Mouse (Mus musculus): ENCODE results near the gene Insyn1.

The Insyn1 gene

GRCm38 (mm10) chr9:58487851-58488801 lies at the start of gene Insyn1:
Gene Insyn1, plus strand, starts transcription at chr9:58488603.
- peak; percentile 31 for DNase-seq (ENCODE audit: low spot score)

- DNase-seq (ENCODE audit: low spot score): no peak
These were observed 49.4 kb upstream of the Insyn1 start for GRCm38 (mm10) chr9:58438921-58439396.

GRCm38 (mm10) chr9:58440100-58440499 lies 48.3 kb upstream of the Insyn1 start:
- DNase-seq (ENCODE audit: low spot score): peak; percentile 13

GRCm38 (mm10) chr9:58440614-58441013 lies 47.8 kb upstream of the Insyn1 start:
- no peak for DNase-seq (ENCODE audit: low spot score)

GRCm38 (mm10) chr9:58441351-58442104 lies 46.9 kb upstream of the Insyn1 start:
- peak; percentile 45 for DNase-seq (ENCODE audit: low spot score)

- DNase-seq (ENCODE audit: low spot score): peak; percentile 15
These were observed 46.0 kb upstream of the Insyn1 start for GRCm38 (mm10) chr9:58442105-58443010.

- no peak for DNase-seq (ENCODE audit: low spot score)
These were observed 45.3 kb upstream of the Insyn1 start for GRCm38 (mm10) chr9:58443061-58443460.

- DNase-seq (ENCODE audit: low spot score): no peak
These were observed 41.6 kb upstream of the Insyn1 start for GRCm38 (mm10) chr9:58446829-58447228.

GRCm38 (mm10) chr9:58447997-58448595 lies 40.3 kb upstream of the Insyn1 start:
- DNase-seq (ENCODE audit: low spot score): no peak

- DNase-seq (ENCODE audit: low spot score): no peak
These were observed 38.9 kb upstream of the Insyn1 start for GRCm38 (mm10) chr9:58449526-58449925.

- no peak for DNase-seq (ENCODE audit: low spot score)
These were observed 34.5 kb upstream of the Insyn1 start for GRCm38 (mm10) chr9:58453791-58454378.

- DNase-seq (ENCODE audit: low spot score): no peak
These were observed 33.5 kb upstream of the Insyn1 start for GRCm38 (mm10) chr9:58454886-58455285.

GRCm38 (mm10) chr9:58455798-58456197 lies 32.6 kb upstream of the Insyn1 start:
- DNase-seq (ENCODE audit: low spot score): no peak

GRCm38 (mm10) chr9:58457481-58457955 lies 30.9 kb upstream of the Insyn1 start:
- no peak for DNase-seq (ENCODE audit: low spot score)

GRCm38 (mm10) chr9:58458341-58458740 lies 30.1 kb upstream of the Insyn1 start:
- DNase-seq (ENCODE audit: low spot score): no peak

GRCm38 (mm10) chr9:58458856-58459553 lies 29.4 kb upstream of the Insyn1 start:
- DNase-seq (ENCODE audit: low spot score): no peak

GRCm38 (mm10) chr9:58467345-58468025 lies 20.9 kb upstream of the Insyn1 start:
- no peak for DNase-seq (ENCODE audit: low spot score)

GRCm38 (mm10) chr9:58470466-58470865 lies 17.9 kb upstream of the Insyn1 start:
- DNase-seq (ENCODE audit: low spot score): no peak

GRCm38 (mm10) chr9:58473211-58473815 lies 15.1 kb upstream of the Insyn1 start:
- DNase-seq (ENCODE audit: low spot score): no peak
